Mouse (Mus musculus): ENCODE data around the gene Sorbs2.

DNA sequence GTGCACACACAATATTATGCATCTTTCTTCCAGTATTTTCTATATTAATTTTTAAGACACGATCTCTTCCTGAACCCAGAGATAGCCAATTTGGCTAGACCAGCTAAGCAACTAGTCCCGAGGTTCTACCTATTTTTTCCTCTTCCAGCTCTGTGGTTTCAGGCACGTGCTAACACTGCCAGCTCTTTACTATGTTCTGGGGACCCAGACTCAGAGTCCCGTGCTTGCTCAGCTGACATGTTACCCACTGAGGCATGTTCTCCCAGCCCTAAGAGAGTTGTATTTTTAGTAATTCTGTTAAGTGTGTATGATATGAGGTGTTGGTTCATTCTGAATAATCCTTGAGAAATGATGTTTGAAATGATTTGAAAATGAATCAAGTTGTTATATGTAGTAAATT is 62.5 kb downstream of the Sorbs2 start:
- no peak for TF ChIP-seq CTCF (IDR thresholded peaks at IDR 0.05; ENCODE audit: low read depth, low read length)
- no peak for TF ChIP-seq POLR2A (IDR thresholded peaks at IDR 0.05; ENCODE audit: borderline replicate concordance, low read depth, low read length)

Measured in bone marrow macrophage, adult 2 months (primary cell).